ENCODE assay signal across 17 mouse cellular contexts in genomic region chr4:108990032-108990431, GRCm38 (mm10). TPM values are rescaled to one million over a fixed set of nuclear protein-coding genes. Genes with fewer than 3 reads are reported as not detected.
A peak's percentile ranks its signal among the peaks of the same experiment; 100 is the strongest.
DNase-seq lines count a peak whose midpoint lies in the region; ATAC-seq and TF ChIP-seq lines count a peak whose summit lies in the region.
"Had no signal": no experiment of that assay in that cellular context is flagged by ENCODE, and none has a peak within 500 bp of the region (broad histone marks: within the 10 kb centered on the region; RNA-seq: fewer than 3 reads in every experiment).

No protein-coding gene starts in this region.

- ATAC-seq in erythroid progenitor cell, adult 5-6 weeks (replicated peaks; ENCODE audit: low FRiP score, poor library complexity, severe bottlenecking) = peak; percentile 98
- peak; percentile 60 for ATAC-seq in megakaryocyte progenitor cell, adult 5-6 weeks (replicated peaks; ENCODE audit: poor library complexity)
- ATAC-seq in forebrain, postnatal 0 days = no peak
- ATAC-seq: intestine, embryonic 16.5 days; midbrain, embryonic 13.5 days had no signal

- H3K27me3 ChIP-seq in forebrain, postnatal 0 days (ENCODE audit: insufficient read depth, low read length) = no peaks in the 10 kb centered on the region
- H3K27me3 ChIP-seq: hindbrain, embryonic 12.5 days; midbrain, embryonic 13.5 days had no signal

- intact Hi-C loops in gastrocnemius, postnatal 36 days (cut with DNase I) = no loop called here

- H3K4me1 ChIP-seq in forebrain, postnatal 0 days (ENCODE audit: insufficient read depth) = no peaks in the 10 kb centered on the region
- H3K4me1 ChIP-seq: hindbrain, embryonic 12.5 days; midbrain, embryonic 13.5 days had no signal

- DNase-seq in gastrocnemius, adult 18-20 months (ENCODE audit: low spot score) = peak; percentile 5
- DNase-seq in gastrocnemius, postnatal 36 days = no peak
- peak; percentile 53 for DNase-seq in NIH3T3 (ENCODE audit: low read depth)
- DNase-seq in layer of hippocampus, adult 2 months (ENCODE audit: low spot score in 2 of 2) = no peak
- no peak for DNase-seq in forebrain, postnatal 0 days
- no peak for DNase-seq in retina, postnatal 1 day
- DNase-seq: adrenal gland, postnatal 25 days; cerebellum, postnatal 25 days; lung, adult 2 months; lung, postnatal 4 days had no signal

- no peaks in the 10 kb centered on the region for H3K9me3 ChIP-seq in forebrain, postnatal 0 days (ENCODE audit: low read length)
- H3K9me3 ChIP-seq: forebrain, embryonic 10.5 days; hindbrain, embryonic 12.5 days; midbrain, embryonic 13.5 days had no signal

- no peak overlapping the region for H3K4me3 ChIP-seq in layer of hippocampus, adult 2 months
- no peak overlapping the region for H3K4me3 ChIP-seq in forebrain, postnatal 0 days (ENCODE audit: low read depth, low read length)
- H3K4me3 ChIP-seq: forebrain, embryonic 10.5 days; hindbrain, embryonic 12.5 days; midbrain, embryonic 13.5 days had no signal

- H3K36me3 ChIP-seq in forebrain, postnatal 0 days (ENCODE audit: insufficient read depth) = no peaks in the 10 kb centered on the region
- H3K36me3 ChIP-seq: forebrain, embryonic 10.5 days; hindbrain, embryonic 12.5 days; midbrain, embryonic 13.5 days had no signal

- TF ChIP-seq CTCF in layer of hippocampus, adult 2 months (conservative IDR thresholded peaks at IDR 0.05) = no peak
- no peak for TF ChIP-seq CTCF in forebrain, postnatal 0 days (IDR thresholded peaks at IDR 0.05; ENCODE audit: low read depth)

- H3K4me2 ChIP-seq in forebrain, postnatal 0 days (ENCODE audit: low read depth) = no peak overlapping the region
- H3K4me2 ChIP-seq: hindbrain, embryonic 12.5 days; midbrain, embryonic 13.5 days had no signal

- no peak overlapping the region for H3K9ac ChIP-seq in forebrain, postnatal 0 days
- H3K9ac ChIP-seq: hindbrain, embryonic 12.5 days; midbrain, embryonic 13.5 days had no signal

- H3K27ac ChIP-seq in layer of hippocampus, adult 2 months = no peak overlapping the region
- no peak overlapping the region for H3K27ac ChIP-seq in forebrain, postnatal 0 days (ENCODE audit: low read depth, low read length)
- H3K27ac ChIP-seq: forebrain, embryonic 10.5 days; hindbrain, embryonic 12.5 days; kidney, postnatal 0 days; midbrain, embryonic 13.5 days had no signal

RNA-seq across cellular contexts. Expression of gene Nrd1, which starts 10.4 kb away (rescaled TPM):
- 100 to 1,000 TPM; 150 to 152 TPM for total RNA-seq in gastrocnemius, adult 18-20 months (2021)
- 100 to 1,000 TPM; 102 to 120 TPM for total RNA-seq in gastrocnemius, postnatal 36 days (2021)
- 207 and 431 TPM in 2 replicates for total RNA-seq in erythroid progenitor cell, adult 5-6 weeks (2015; ENCODE audit: low replicate concordance)
- 190 and 209 TPM in 2 replicates for total RNA-seq in erythroid progenitor cell, adult 5-6 weeks (2017; ENCODE audit: low replicate concordance)
- total RNA-seq in megakaryocyte progenitor cell, adult 5-6 weeks (2015) = 122 and 166 TPM in 2 replicates
- 98.6 and 103 TPM in 2 replicates for total RNA-seq in megakaryocyte progenitor cell, adult 5-6 weeks (2017)
- 100 to 1,000 TPM; 121 to 130 TPM for total RNA-seq in layer of hippocampus, adult 2 months (2021)
- 50.5 and 61.2 TPM in 2 replicates for total RNA-seq in forebrain, postnatal 0 days (2014; rRNA removed)
- 35.2 and 50.7 TPM in 2 replicates for polyA plus RNA-seq in forebrain, postnatal 0 days (2015; fragmentation: Nextera tagmentation; extraction: Ambion mirVana)

Comparison
In these comparisons a context has a peak if more than half of its experiments do, and no peak if none do; other contexts are left out.
1. DNase-seq: peak in gastrocnemius, adult 18-20 months (single experiment) and NIH3T3 (single experiment); none in gastrocnemius, postnatal 36 days (0 of 2), layer of hippocampus, adult 2 months (0 of 2), forebrain, postnatal 0 days (single experiment) and retina, postnatal 1 day (single experiment).